Mouse (Mus musculus) retina, postnatal 7 days (tissue): ENCODE data around the gene Aass.

ENCODE experiments used
- DNase-seq: peaks from one replicate; pipeline ENCODE4 v3.0.0-alpha.2; 2012; ENCODE audit warnings: low read depth, low spot score

Aass gene

DNA sequence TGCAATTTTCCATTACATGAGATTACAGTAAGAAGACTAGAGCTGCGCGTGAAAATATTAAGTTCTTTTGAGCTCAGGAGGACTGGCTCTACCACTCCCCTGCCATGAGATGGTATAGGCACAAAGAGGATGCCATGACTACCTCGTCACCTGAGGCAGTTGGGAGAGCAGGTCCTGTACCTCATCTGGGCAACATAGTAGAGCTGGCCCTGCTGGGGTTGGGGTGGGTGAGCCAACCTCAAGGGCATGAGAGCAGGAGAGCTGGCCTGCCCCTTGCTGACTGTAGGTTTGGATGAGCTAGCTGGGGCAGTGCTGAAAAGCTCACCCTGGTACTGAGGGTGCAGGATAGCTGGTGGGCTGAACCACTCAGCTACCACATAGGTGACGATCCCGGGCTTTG, 77.1 kb downstream of the Aass start:
- DNase-seq = no peak

DNA sequence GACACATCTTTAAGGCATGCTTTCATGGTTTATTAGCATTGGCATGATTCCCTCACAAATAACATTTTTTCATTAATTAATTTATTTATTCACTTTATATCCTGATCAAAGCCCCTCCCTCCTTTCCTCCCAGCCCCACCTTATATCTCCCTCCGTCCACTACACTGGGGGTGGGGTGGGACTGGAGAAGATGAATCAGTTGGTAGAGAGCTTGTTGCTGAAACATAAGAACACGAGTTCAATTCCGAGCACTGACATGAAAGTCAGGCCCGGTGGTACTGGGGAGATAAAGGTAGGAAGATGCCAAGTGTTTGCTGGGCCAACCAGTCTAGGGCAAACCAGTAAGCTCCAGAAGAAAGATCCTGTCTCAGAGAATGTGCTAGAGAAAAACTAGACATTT, 84.0 kb downstream of the Aass start:
- DNase-seq = no peak

DNA sequence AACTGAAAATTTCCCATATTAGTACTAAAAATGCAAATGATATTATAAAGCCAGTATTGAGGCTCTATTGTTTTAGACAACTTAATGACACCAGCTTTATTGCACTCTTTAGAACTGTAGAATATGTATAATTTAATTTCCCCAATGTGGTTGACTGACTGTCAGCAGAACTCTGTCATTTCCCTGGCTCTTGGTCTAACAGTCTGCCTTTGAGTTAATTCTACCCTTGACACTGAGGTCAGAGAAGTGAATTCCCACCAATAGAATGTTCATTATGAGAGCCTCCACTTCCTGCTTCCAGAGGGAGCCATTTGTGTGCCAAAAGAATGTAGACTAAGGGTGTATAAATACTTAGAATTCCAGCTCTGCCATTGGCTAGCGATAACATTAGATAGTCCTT, 104.5 kb downstream of the Aass start:
- DNase-seq = no peak
